Mouse (Mus musculus): ENCODE results near the gene Ube2o. TPM values are rescaled to one million over a fixed set of nuclear protein-coding genes. Genes with fewer than 3 reads are reported as not detected.
"Not testable (repeated sequence)": the region's sequence is repeated elsewhere in the genome, so short reads cannot be mapped to it uniquely, and the experiment has no call there.

Gene Ube2o
- polyA plus RNA-seq, 1 experiment, result 80.5 TPM

DNA sequence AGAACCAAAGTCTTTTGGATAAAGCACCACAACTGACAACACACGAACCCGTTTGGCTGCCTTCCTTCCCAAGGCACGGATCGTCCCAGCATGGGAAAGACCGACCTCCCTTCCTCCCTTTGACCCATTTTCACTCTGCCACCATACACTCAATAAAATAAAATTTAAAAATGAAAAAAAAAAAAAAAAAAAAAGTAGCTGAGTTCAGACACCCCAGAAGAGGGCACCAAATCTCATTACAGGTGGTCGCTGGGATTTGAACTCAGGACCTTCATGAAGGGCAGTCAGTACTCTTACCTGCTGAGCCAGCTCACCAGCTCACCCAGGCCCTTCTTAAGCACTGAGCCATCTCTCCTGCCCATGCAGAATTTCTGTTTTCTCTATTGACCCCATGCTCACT, 82.2 kb downstream of the Ube2o start:
- H3K27me3 ChIP-seq (ENCODE audit: control insufficient read depth), result no peaks in the 10 kb centered on the region
- H3K4me1 ChIP-seq (ENCODE audit: control insufficient read depth), result peaks cover 21% of the 10 kb centered on the region
- H3K9me3 ChIP-seq (ENCODE audit: control insufficient read depth, low read length), result 0 out of 2 replicates have a peak, but pooled peaks cover 3% of the 10 kb centered on the region
- no peak overlapping the region for H3K4me3 ChIP-seq (replicated peaks)
- TF ChIP-seq GATA1 (IDR thresholded peaks at IDR 0.05; ENCODE audit: low read length) (no peak), TAL1 (IDR thresholded peaks at IDR 0.05; ENCODE audit: low read length) (no peak)
- H3K36me3 ChIP-seq (ENCODE audit: control insufficient read depth), result no peaks in the 10 kb centered on the region; the same call in 1 of the 2 replicates

- no peak for TF ChIP-seq GATA1 (IDR thresholded peaks at IDR 0.05; ENCODE audit: low read length)
- no peak for TF ChIP-seq TAL1 (IDR thresholded peaks at IDR 0.05; ENCODE audit: low read length)
- Histone ChIP-seq H3K4me3 (replicated peaks) (no peak overlapping the region), H3K9me3 (ENCODE audit: control insufficient read depth, low read length) (0 out of 2 replicates have a peak, but pooled peaks cover 3% of the 10 kb centered on the region), H3K27me3 (ENCODE audit: control insufficient read depth) (no peaks in the 10 kb centered on the region), H3K36me3 (ENCODE audit: control insufficient read depth) (no peaks in the 10 kb centered on the region; the same call in 1 of the 2 replicates), H3K4me1 (ENCODE audit: control insufficient read depth) (peaks cover 22% of the 10 kb centered on the region)
These were observed 82.7 kb downstream of the Ube2o start for GRCm38 (mm10) chr11:116498596-116498995.

- Histone ChIP-seq H3K9me3 (ENCODE audit: control insufficient read depth, low read length) (0 out of 2 replicates have a peak, but pooled peaks cover 3% of the 10 kb centered on the region), H3K36me3 (ENCODE audit: control insufficient read depth) (no peaks in the 10 kb centered on the region; the same call in 1 of the 2 replicates), H3K4me1 (ENCODE audit: control insufficient read depth) (peaks cover 26% of the 10 kb centered on the region), H3K4me3 (replicated peaks) (no peak overlapping the region), H3K27me3 (ENCODE audit: control insufficient read depth) (no peaks in the 10 kb centered on the region)
- TF ChIP-seq TAL1 (IDR thresholded peaks at IDR 0.05; ENCODE audit: low read length), result no peak
- no peak for TF ChIP-seq GATA1 (IDR thresholded peaks at IDR 0.05; ENCODE audit: low read length)
These were observed 83.9 kb downstream of the Ube2o start for GRCm38 (mm10) chr11:116497313-116497712.

GRCm38 (mm10) chr11:116494474-116495174, 86.6 kb downstream of the Ube2o start:
- Histone ChIP-seq H3K9me3 (ENCODE audit: control insufficient read depth, low read length) (no peaks in the 10 kb centered on the region), H3K4me3 (replicated peaks) (no peak overlapping the region), H3K4me1 (ENCODE audit: control insufficient read depth) (peaks cover 31% of the 10 kb centered on the region), H3K27me3 (ENCODE audit: control insufficient read depth) (no peaks in the 10 kb centered on the region), H3K36me3 (ENCODE audit: control insufficient read depth) (no peaks in the 10 kb centered on the region)
- TF ChIP-seq TAL1 (IDR thresholded peaks at IDR 0.05; ENCODE audit: low read length), result no peak
- TF ChIP-seq GATA1 (IDR thresholded peaks at IDR 0.05; ENCODE audit: low read length), result no peak

- peaks cover 39% of the 10 kb centered on the region for H3K4me1 ChIP-seq (ENCODE audit: control insufficient read depth)
- TF ChIP-seq GATA1 (IDR thresholded peaks at IDR 0.05; ENCODE audit: low read length) (no peak), TAL1 (IDR thresholded peaks at IDR 0.05; ENCODE audit: low read length) (no peak)
- no peak within 1 kb of the TSS for H3K4me3 ChIP-seq (replicated peaks)
- no peaks in the 10 kb centered on the region for H3K27me3 ChIP-seq (ENCODE audit: control insufficient read depth)
- H3K36me3 ChIP-seq (ENCODE audit: control insufficient read depth), result no peaks in the 10 kb centered on the region
- peaks cover 3% of the 10 kb centered on the region; the same call in 1 of the 2 replicates for H3K9me3 ChIP-seq (ENCODE audit: control insufficient read depth, low read length)
These were observed 87.4 kb downstream of the Ube2o start, which contains the start of gene Prpsap1 for GRCm38 (mm10) chr11:116493795-116494252. TSS of gene Prpsap1 (minus strand) at chr11:116494202.

DNA sequence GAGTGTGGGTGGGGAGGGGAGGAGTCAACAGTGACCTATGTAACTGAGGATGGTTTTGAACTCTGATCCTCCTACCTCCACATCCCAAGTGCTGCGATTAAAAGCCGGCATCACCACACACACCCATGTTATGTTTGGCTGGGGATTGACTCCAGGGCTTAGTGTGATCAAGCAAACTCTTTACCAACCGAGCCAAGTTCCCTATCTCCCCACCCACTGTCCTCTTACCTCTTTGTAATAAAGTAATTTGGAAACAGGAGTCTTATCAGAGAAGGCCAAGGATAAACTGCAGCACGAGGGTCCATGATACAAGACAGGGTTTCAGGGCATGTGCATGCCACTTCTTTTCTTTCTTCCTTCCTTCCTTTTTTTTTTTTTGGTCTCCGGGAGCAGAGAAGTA, 88.1 kb downstream of the Ube2o start:
- TF ChIP-seq TAL1 (IDR thresholded peaks at IDR 0.05; ENCODE audit: low read length), result no peak
- no peak for TF ChIP-seq GATA1 (IDR thresholded peaks at IDR 0.05; ENCODE audit: low read length)
- peaks cover 6% of the 10 kb centered on the region; the same call in 1 of the 2 replicates for H3K9me3 ChIP-seq (ENCODE audit: control insufficient read depth, low read length)
- no peaks in the 10 kb centered on the region for H3K36me3 ChIP-seq (ENCODE audit: control insufficient read depth)
- peaks cover 38% of the 10 kb centered on the region for H3K4me1 ChIP-seq (ENCODE audit: control insufficient read depth)
- no peak overlapping the region for H3K4me3 ChIP-seq (replicated peaks)
- no peaks in the 10 kb centered on the region for H3K27me3 ChIP-seq (ENCODE audit: control insufficient read depth)

DNA sequence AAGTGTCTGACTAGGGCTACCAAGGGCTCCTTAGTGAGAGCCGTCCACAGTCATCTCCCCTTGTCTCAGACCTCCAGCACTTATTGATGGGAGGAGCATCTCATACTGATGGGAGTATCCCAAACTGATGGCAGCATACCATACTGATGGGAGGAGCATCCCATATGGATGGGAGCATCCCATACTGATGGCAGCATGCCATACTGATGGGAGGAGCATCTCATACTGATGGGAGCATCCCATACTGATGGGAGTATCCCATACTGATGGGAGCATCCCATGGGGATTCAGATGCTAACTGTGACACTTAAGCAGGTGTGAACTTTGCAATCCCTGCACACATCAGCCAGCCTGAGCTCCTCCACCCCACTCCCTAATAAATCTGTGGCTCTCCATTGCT, 88.7 kb downstream of the Ube2o start:
- H3K4me3 ChIP-seq (replicated peaks); H3K27me3 ChIP-seq (ENCODE audit: control insufficient read depth); H3K9me3 ChIP-seq (ENCODE audit: control insufficient read depth, low read length); H3K36me3 ChIP-seq (ENCODE audit: control insufficient read depth): not testable (repeated sequence)
- peaks cover 38% of the 10 kb centered on the region for H3K4me1 ChIP-seq (ENCODE audit: control insufficient read depth)

DNA sequence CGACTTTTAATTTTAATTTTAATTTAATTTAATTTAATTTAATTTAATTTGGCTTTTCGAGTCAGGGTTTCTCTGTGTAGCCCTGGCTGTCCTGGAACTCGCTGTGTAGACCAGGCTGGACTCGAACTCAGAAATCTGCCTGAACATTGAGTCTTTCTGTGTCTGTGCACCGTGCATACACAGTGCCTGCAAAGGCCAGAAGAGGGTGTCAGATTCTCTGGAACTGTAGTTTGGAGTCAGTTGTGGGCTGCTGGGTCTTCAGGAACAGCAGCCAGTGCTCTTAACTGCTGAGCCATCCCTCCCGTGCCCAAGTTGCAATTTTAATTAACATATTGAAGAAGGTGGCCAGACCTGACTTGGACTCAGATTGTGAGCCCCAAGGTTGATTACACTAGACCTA, 89.9 kb downstream of the Ube2o start:
- H3K4me1 ChIP-seq (ENCODE audit: control insufficient read depth), result peaks cover 38% of the 10 kb centered on the region
- no peak for TF ChIP-seq TAL1 (IDR thresholded peaks at IDR 0.05; ENCODE audit: low read length)
- TF ChIP-seq GATA1 (IDR thresholded peaks at IDR 0.05; ENCODE audit: low read length), result no peak
- H3K36me3 ChIP-seq (ENCODE audit: control insufficient read depth), result peaks cover 13% of the 10 kb centered on the region

GRCm38 (mm10) chr11:116490232-116491107, 90.8 kb downstream of the Ube2o start:
- Histone ChIP-seq H3K4me3 (replicated peaks) (peak overlapping the region; percentile 86), H3K36me3 (ENCODE audit: control insufficient read depth) (peaks cover 21% of the 10 kb centered on the region), H3K4me1 (ENCODE audit: control insufficient read depth) (peaks cover 38% of the 10 kb centered on the region), H3K9me3 (ENCODE audit: control insufficient read depth, low read length) (peaks cover 6% of the 10 kb centered on the region; the same call in 1 of the 2 replicates), H3K27me3 (ENCODE audit: control insufficient read depth) (no peaks in the 10 kb centered on the region)
- TF ChIP-seq GATA1 (IDR thresholded peaks at IDR 0.05; ENCODE audit: low read length) (no peak), TAL1 (IDR thresholded peaks at IDR 0.05; ENCODE audit: low read length) (no peak)

More for the DNA sequence above, 89.9 kb downstream of the Ube2o start:
- no peaks in the 10 kb centered on the region for H3K27me3 ChIP-seq (ENCODE audit: control insufficient read depth)
- peak overlapping the region; percentile 86 for H3K4me3 ChIP-seq (replicated peaks)
- H3K9me3 ChIP-seq (ENCODE audit: control insufficient read depth, low read length), result peaks cover 6% of the 10 kb centered on the region; the same call in 1 of the 2 replicates

All from erythroblast, embryonic 14.5 days (primary cell).